Mouse (Mus musculus) C2C12 (cell line): ENCODE results near the gene Gm27021. TPM values are rescaled to one million over a fixed set of nuclear protein-coding genes. Genes with fewer than 3 reads are reported as not detected.

Source experiments
- H3K27me3 ChIP-seq: one replicate; pipeline ENCODE4 v1.6.1; 2011; ENCODE audit not compliant: control insufficient read depth, insufficient read depth, insufficient read length
- H3K36me3 ChIP-seq: one replicate; pipeline ENCODE4 v1.6.1; 2011; ENCODE audit not compliant: control insufficient read depth, insufficient read depth
- H3K4me3 ChIP-seq: one replicate; pipeline ENCODE4 v1.5.1; 2011; ENCODE audit warnings: mild to moderate bottlenecking, control low read depth; ENCODE audit not compliant: poor library complexity, insufficient read depth, severe bottlenecking
- H3K79me2 ChIP-seq: one replicate; pipeline ENCODE4 v1.6.1; 2011; ENCODE audit not compliant: control insufficient read depth, insufficient read depth
- H3K79me3 ChIP-seq: one replicate; pipeline ENCODE4 v1.6.1; 2011; ENCODE audit warnings: low read depth, control low read depth
- H3ac ChIP-seq: one replicate; pipeline ENCODE3; 2011; ENCODE audit warnings: low read depth; ENCODE audit not compliant: control insufficient read depth, insufficient read length
- CEBPB ChIP-seq: IDR thresholded peaks from one replicate; pipeline ENCODE4 v1.6.1; 2011; ENCODE audit warnings: low read depth, mild to moderate bottlenecking, control low read depth, moderate library complexity
- CTCF ChIP-seq: IDR thresholded peaks from one replicate; pipeline ENCODE4 v1.5.1; 2011; ENCODE audit not compliant: control insufficient read depth, insufficient read depth, insufficient read length
- FOSL1 ChIP-seq: IDR thresholded peaks from one replicate; pipeline ENCODE4 v1.8.0; 2011; ENCODE audit warnings: mild to moderate bottlenecking, low read length; ENCODE audit not compliant: poor library complexity, insufficient read depth, severe bottlenecking
- MAX ChIP-seq: IDR thresholded peaks from one replicate; pipeline ENCODE4 v1.6.1; 2011; ENCODE audit warnings: mild to moderate bottlenecking, control low read depth
- MYOD1 ChIP-seq: IDR thresholded peaks from one replicate; pipeline ENCODE4 v1.6.1; 2011; ENCODE audit warnings: low read depth; ENCODE audit not compliant: control insufficient read depth, insufficient read length
- MYOG ChIP-seq: IDR thresholded peaks from one replicate; pipeline ENCODE4 v1.6.1; 2011; ENCODE audit not compliant: control insufficient read depth, insufficient read length; ENCODE audit errors: extremely low read depth
- USF1 ChIP-seq: IDR thresholded peaks from one replicate; pipeline ENCODE4 v1.6.1; 2011; ENCODE audit warnings: low read depth, mild to moderate bottlenecking, control low read depth, moderate library complexity
- polyA plus RNA-seq: library from polyadenylated mRNA; unstranded; fragments of >200 nt; fragmentation: generic; extraction: Trizol; gene quantifications from one replicate; pipeline ENCODE4 v1.2.1, GENCODE M21; 2012; ENCODE audit warnings: missing spikeins

Gene Gm27021
- polyA plus RNA-seq, 1 experiment: 2.3 TPM

DNA sequence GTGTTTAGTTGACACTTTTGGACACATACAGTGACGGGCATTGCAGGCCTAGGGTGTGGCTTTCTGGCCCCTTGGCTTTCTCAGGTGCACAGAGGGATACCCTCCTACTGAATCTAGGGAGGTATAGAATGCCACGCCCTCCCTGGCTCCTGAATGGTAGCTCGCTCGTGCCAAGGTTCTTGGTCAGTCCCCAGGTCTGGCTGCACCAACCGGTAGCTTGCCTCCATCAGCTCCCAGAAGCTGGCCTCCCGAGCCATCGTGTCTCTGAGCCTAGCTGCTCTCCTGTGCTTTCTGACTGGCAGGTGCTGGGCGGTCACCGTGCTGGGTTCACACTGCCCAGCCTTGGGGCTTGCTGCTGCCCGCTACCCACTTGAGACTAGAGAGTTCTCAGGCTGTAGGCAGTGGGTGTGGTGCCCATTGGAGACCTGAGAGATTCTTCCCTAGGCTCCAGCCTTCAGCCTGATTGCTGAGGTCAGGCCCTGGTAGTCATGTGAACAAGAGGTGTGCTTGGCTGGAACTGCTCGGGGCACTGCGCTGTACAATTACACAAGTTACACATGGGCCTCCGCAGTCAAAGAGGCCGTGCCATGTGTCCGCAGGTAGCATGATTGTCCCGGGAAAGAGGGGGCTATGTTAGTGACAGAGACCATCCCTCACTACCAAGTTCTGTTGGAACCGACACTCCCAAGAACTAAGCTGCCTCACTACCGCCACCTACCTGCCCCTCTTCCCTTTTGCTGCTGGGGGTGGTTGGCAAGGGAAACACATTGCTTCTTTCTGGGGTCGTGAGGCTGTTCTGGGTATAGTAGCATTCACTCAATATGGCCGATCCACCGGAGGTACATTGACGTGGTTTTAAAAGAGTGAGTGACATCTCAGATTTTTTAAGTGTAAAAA, 106.1 kb downstream of the Gm27021 start:
- peaks cover 26% of the 10 kb centered on the region for H3K79me2 ChIP-seq
- no peaks in the 10 kb centered on the region for H3K79me3 ChIP-seq
- no peak overlapping the region for H3K4me3 ChIP-seq
- peak; percentile 55 for TF ChIP-seq CTCF
- no peak for TF ChIP-seq USF1
- no peak for TF ChIP-seq MAX
- no peak for TF ChIP-seq MYOD1
- TF ChIP-seq CEBPB: no peak
- TF ChIP-seq FOSL1: no peak
- H3K27me3 ChIP-seq: no peaks in the 10 kb centered on the region
- no peak overlapping the region for H3ac ChIP-seq
- peaks cover 6% of the 10 kb centered on the region for H3K36me3 ChIP-seq

- no peaks in the 10 kb centered on the region for H3K79me3 ChIP-seq
- peaks cover 31% of the 10 kb centered on the region for H3K79me2 ChIP-seq
- H3ac ChIP-seq: no peak overlapping the region
- no peaks in the 10 kb centered on the region for H3K27me3 ChIP-seq
- no peak for TF ChIP-seq USF1
- TF ChIP-seq MAX: no peak
- no peak for TF ChIP-seq MYOG
- TF ChIP-seq MYOD1: no peak
- TF ChIP-seq CEBPB: no peak
- no peak for TF ChIP-seq CTCF
- TF ChIP-seq FOSL1: no peak
- no peaks in the 10 kb centered on the region for H3K36me3 ChIP-seq
- no peak overlapping the region for H3K4me3 ChIP-seq
These were observed 107.3 kb downstream of the Gm27021 start for GRCm38 (mm10) chr8:120560535-120560934.

DNA sequence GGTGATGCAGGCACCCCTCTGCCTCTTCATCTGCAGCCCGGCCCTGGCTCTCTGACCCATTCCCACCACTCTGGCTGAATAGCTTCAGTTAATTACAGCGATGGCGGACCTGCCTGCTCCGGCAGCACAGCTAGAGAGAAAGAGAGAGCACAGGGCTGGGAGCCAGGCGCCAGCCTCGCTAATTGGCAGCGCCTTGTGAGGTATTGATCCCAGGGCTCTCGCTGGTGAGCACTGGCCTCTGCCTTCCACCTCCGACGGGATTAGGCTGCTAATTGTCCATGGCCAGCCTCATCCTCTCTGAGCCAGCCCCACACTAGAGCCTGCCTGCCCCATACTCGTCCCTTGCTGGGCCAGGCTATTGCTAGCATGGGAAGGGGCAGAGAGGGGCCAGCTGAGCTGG, 108.2 kb downstream of the Gm27021 start:
- H3K27me3 ChIP-seq: no peaks in the 10 kb centered on the region
- TF ChIP-seq CEBPB (no peak), MAX (no peak), CTCF (no peak), FOSL1 (no peak), MYOG (no peak), USF1 (no peak)
- peaks cover 3% of the 10 kb centered on the region for H3K36me3 ChIP-seq
- H3K79me3 ChIP-seq: no peaks in the 10 kb centered on the region
- H3K4me3 ChIP-seq: no peak overlapping the region
- H3ac ChIP-seq: no peak overlapping the region
- peaks cover 31% of the 10 kb centered on the region for H3K79me2 ChIP-seq

Other genes starting within 250 kb of the Gm27021 start
- 69.8 TPM for gene Gins2, start 78.8 kb downstream of the Gm27021 start, polyA plus RNA-seq
- gene 1190005I06Rik, start 20.4 kb downstream of the Gm27021 start, polyA plus RNA-seq: 2.6 TPM
- 1,270 TPM for gene Cox4i1, start 143 bp upstream of the Gm27021 start, polyA plus RNA-seq
- gene Emc8, start 494 bp upstream of the Gm27021 start, polyA plus RNA-seq: 240 TPM
- not detected for gene Irf8, start 68.3 kb upstream of the Gm27021 start, polyA plus RNA-seq